Mouse (Mus musculus): ENCODE data around the gene Psmd11. TPM values are rescaled to one million over a fixed set of nuclear protein-coding genes. Genes with fewer than 3 reads are reported as not detected.

Psmd11 gene
- polyA plus RNA-seq, 1 experiment from 2014 or later = 378 TPM

GRCm38 (mm10) chr11:80485622-80486206, 57.3 kb downstream of the Psmd11 start:
- H3K9ac ChIP-seq = no peak overlapping the region
- H3K4me3 ChIP-seq (replicated peaks) = no peak overlapping the region
- H3K27ac ChIP-seq = no peak overlapping the region
- peaks cover 76% of the 10 kb centered on the region for H3K4me1 ChIP-seq
- no peak overlapping the region for H3K4me2 ChIP-seq
- WGBS = 88% methylated on average over 10 of the region's 10 CpGs
- H3K27me3 ChIP-seq = peaks cover 25% of the 10 kb centered on the region; the same call in 1 of the 2 replicates
- H3K9me3 ChIP-seq = no peaks in the 10 kb centered on the region
- H3K36me3 ChIP-seq (replicated peaks) = peaks cover 2% of the 10 kb centered on the region; the same call in 1 of the 2 replicates
- ATAC-seq (ENCODE audit: low FRiP score) = no peak

- Histone ChIP-seq H3K27ac (no peak overlapping the region), H3K4me1 (peaks cover 60% of the 10 kb centered on the region), H3K27me3 (peaks cover 16% of the 10 kb centered on the region; the same call in 1 of the 2 replicates), H3K4me2 (no peak overlapping the region), H3K36me3 (replicated peaks) (peaks cover under 1% of the 10 kb centered on the region; the same call in 1 of the 2 replicates), H3K9ac (no peak overlapping the region), H3K9me3 (no peaks in the 10 kb centered on the region), H3K4me3 (replicated peaks) (no peak overlapping the region)
- no peak for ATAC-seq (ENCODE audit: low FRiP score)
- 70% methylated on average over 15 of the region's 15 CpGs for WGBS
Observed at GRCm38 (mm10) chr11:80487904-80488587, 59.6 kb downstream of the Psmd11 start.

DNA sequence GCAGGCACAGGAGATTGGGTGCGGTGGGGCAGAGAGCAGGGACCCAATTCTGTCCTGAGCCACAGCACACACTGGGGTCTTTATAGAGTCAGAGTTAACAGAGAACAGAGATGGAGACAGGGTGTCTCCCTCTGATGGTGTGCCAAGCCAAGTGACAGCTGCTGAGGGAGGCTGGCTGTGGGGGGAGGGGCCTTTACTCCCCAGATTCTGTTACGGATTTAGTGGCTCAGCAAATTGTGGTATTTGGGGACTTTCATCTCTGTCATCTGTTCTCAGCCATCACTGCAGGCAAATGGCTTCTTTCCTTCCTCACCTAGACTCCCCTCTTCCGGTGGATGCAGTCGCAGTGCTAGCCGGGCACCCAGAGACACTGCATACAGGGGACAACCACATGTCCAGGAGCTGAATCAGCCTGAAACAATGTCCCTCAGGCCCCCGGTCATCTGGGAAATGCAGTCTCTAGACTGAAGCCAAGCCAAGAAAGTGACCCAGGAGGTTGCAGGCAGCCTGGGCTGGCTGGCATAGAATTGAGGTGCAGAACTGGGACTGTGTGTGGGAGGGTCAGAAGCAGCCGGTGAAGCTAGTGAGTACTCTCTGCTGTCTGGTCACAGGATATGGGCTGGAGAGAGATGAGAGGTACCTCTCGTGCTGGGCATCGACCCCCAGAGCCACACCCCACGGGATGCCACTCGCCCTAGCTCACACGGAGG, 60.9 kb downstream of the Psmd11 start:
- 0 out of 2 replicates have a peak, but pooled peaks have one; percentile 39 for ATAC-seq (ENCODE audit: low FRiP score)
- H3K4me2 ChIP-seq = no peak overlapping the region

GRCm38 (mm10) chr11:80489882-80490196, 61.4 kb downstream of the Psmd11 start:
- no peaks in the 10 kb centered on the region for H3K9me3 ChIP-seq
- ATAC-seq (ENCODE audit: low FRiP score) = no peak
- H3K4me3 ChIP-seq (replicated peaks) = no peak overlapping the region
- H3K27me3 ChIP-seq = peaks cover 15% of the 10 kb centered on the region; the same call in 1 of the 2 replicates
- WGBS = 55% methylated on average over 5 of the region's 5 CpGs
- H3K9ac ChIP-seq = no peak overlapping the region
- H3K4me1 ChIP-seq = peaks cover 43% of the 10 kb centered on the region
- H3K36me3 ChIP-seq (replicated peaks) = no peaks in the 10 kb centered on the region
- peak overlapping the region; percentile 59 for H3K27ac ChIP-seq
- no peak overlapping the region for H3K4me2 ChIP-seq

More for the DNA sequence above, 60.9 kb downstream of the Psmd11 start:
- H3K4me1 ChIP-seq = peaks cover 47% of the 10 kb centered on the region
- H3K9ac ChIP-seq = no peak overlapping the region
- H3K27ac ChIP-seq = peak overlapping the region; percentile 59
- H3K27me3 ChIP-seq = peaks cover 15% of the 10 kb centered on the region; the same call in 1 of the 2 replicates
- no peaks in the 10 kb centered on the region for H3K36me3 ChIP-seq (replicated peaks)
- no peak overlapping the region for H3K4me3 ChIP-seq (replicated peaks)
- WGBS = 54% methylated on average over 12 of the region's 12 CpGs
- no peaks in the 10 kb centered on the region for H3K9me3 ChIP-seq

DNA sequence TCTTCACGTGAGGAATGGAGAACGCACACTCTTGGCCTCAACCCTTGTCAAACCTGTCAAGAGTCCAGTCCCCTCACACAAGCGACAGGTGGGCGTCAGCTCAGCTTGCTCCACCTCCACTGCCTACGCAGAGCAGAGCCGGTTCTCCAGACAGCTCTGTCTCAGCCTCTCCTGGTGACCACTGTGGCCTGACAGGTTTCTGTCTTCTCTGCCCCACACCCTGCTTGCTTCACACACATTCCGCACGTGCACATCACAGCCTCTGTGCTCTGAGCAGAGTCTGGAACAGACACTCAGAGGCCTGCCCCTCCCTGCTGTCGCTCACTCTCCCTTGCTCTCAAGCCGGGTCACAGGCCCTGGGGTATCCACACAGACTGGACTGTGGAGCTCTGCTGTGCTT, 62.4 kb downstream of the Psmd11 start:
- ATAC-seq (ENCODE audit: low FRiP score) = no peak
- 80% methylated on average over 10 of the region's 10 CpGs for WGBS
- no peaks in the 10 kb centered on the region for H3K9me3 ChIP-seq
- no peak overlapping the region for H3K9ac ChIP-seq
- no peaks in the 10 kb centered on the region for H3K36me3 ChIP-seq (replicated peaks)
- no peak overlapping the region for H3K4me2 ChIP-seq
- no peak overlapping the region for H3K4me3 ChIP-seq (replicated peaks)
- no peak overlapping the region for H3K27ac ChIP-seq
- H3K4me1 ChIP-seq = peaks cover 39% of the 10 kb centered on the region
- H3K27me3 ChIP-seq = peaks cover 13% of the 10 kb centered on the region; the same call in 1 of the 2 replicates

DNA sequence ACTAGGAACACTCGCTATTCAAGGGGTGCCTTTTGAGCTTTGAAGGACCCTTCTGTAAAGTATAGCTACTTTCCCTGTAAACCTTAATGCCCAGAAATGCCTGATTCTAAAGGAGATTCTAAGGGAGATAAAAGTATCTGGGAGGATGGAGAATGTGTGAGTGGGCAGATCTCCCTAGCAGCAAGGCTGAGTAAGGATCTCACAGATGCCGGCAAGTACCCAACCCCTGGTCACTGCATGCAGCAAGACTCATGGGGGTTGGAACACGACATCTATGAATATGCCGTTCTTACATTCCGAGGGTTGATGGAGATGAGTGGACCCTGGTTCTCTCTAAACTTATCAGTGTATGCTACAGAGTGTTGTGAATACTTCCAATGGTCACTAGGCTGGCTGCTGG, 64.8 kb downstream of the Psmd11 start:
- H3K27me3 ChIP-seq = no peaks in the 10 kb centered on the region
- no peaks in the 10 kb centered on the region for H3K9me3 ChIP-seq

GRCm38 (mm10) chr11:80494852-80495251, 66.4 kb downstream of the Psmd11 start:
- Histone ChIP-seq H3K4me1 (peaks cover 29% of the 10 kb centered on the region), H3K27ac (no peak overlapping the region), H3K9me3 (no peaks in the 10 kb centered on the region), H3K27me3 (no peaks in the 10 kb centered on the region), H3K4me3 (replicated peaks) (no peak overlapping the region), H3K36me3 (replicated peaks) (no peaks in the 10 kb centered on the region), H3K9ac (no peak overlapping the region), H3K4me2 (no peak overlapping the region)
- 73% methylated on average over 9 of the region's 9 CpGs for WGBS
- ATAC-seq (ENCODE audit: low FRiP score) = no peak

More for the DNA sequence above, 64.8 kb downstream of the Psmd11 start:
- Histone ChIP-seq H3K36me3 (replicated peaks) (no peaks in the 10 kb centered on the region), H3K4me1 (peaks cover 29% of the 10 kb centered on the region), H3K27ac (no peak overlapping the region), H3K9ac (no peak overlapping the region), H3K4me2 (no peak overlapping the region), H3K4me3 (replicated peaks) (no peak overlapping the region)
- WGBS = 95% methylated on average over 5 of the region's 5 CpGs
- no peak for ATAC-seq (ENCODE audit: low FRiP score)

DNA sequence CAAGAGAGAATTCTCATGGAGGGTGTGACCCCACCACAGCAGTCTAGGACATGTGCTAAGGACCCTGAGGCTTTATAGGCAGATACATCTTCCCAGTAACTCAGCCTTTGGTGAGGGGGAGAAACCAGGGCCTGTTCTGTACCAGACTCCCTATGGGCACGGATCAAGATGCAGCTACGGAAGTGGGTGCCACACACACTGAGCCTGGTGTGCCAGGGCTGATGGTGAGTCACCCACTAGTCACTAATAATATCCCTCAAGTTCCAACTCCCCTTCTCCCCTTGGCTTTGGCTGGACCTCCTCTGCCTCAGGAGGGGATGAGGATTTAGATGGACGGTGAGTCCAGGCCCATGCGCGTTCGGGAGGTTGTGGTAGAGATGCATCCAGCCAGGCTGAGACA, 67.6 kb downstream of the Psmd11 start:
- Histone ChIP-seq H3K27ac (no peak overlapping the region), H3K36me3 (replicated peaks) (no peaks in the 10 kb centered on the region), H3K27me3 (no peaks in the 10 kb centered on the region), H3K9ac (no peak overlapping the region), H3K4me1 (peaks cover 30% of the 10 kb centered on the region), H3K9me3 (no peaks in the 10 kb centered on the region), H3K4me2 (no peak overlapping the region), H3K4me3 (replicated peaks) (no peak overlapping the region)
- no peak for ATAC-seq (ENCODE audit: low FRiP score)
- 95% methylated on average over 6 of the region's 6 CpGs for WGBS

- Histone ChIP-seq H3K4me1 (peaks cover 28% of the 10 kb centered on the region), H3K9ac (no peak overlapping the region), H3K4me3 (replicated peaks) (no peak overlapping the region), H3K36me3 (replicated peaks) (no peaks in the 10 kb centered on the region), H3K27ac (no peak overlapping the region), H3K9me3 (no peaks in the 10 kb centered on the region), H3K27me3 (no peaks in the 10 kb centered on the region), H3K4me2 (no peak overlapping the region)
- ATAC-seq (ENCODE audit: low FRiP score) = no peak
- 85% methylated on average over 1 of the region's 1 CpGs for WGBS
Observed at GRCm38 (mm10) chr11:80496640-80497039, 68.2 kb downstream of the Psmd11 start.

GRCm38 (mm10) chr11:80497225-80497919, 69.0 kb downstream of the Psmd11 start:
- Histone ChIP-seq H3K4me1 (peaks cover 28% of the 10 kb centered on the region), H3K27ac (no peak overlapping the region), H3K27me3 (no peaks in the 10 kb centered on the region), H3K36me3 (replicated peaks) (no peaks in the 10 kb centered on the region), H3K9ac (no peak overlapping the region), H3K4me2 (no peak overlapping the region), H3K9me3 (no peaks in the 10 kb centered on the region), H3K4me3 (replicated peaks) (no peak overlapping the region)
- WGBS = 84% methylated on average over 10 of the region's 10 CpGs
- no peak for ATAC-seq (ENCODE audit: low FRiP score)

DNA sequence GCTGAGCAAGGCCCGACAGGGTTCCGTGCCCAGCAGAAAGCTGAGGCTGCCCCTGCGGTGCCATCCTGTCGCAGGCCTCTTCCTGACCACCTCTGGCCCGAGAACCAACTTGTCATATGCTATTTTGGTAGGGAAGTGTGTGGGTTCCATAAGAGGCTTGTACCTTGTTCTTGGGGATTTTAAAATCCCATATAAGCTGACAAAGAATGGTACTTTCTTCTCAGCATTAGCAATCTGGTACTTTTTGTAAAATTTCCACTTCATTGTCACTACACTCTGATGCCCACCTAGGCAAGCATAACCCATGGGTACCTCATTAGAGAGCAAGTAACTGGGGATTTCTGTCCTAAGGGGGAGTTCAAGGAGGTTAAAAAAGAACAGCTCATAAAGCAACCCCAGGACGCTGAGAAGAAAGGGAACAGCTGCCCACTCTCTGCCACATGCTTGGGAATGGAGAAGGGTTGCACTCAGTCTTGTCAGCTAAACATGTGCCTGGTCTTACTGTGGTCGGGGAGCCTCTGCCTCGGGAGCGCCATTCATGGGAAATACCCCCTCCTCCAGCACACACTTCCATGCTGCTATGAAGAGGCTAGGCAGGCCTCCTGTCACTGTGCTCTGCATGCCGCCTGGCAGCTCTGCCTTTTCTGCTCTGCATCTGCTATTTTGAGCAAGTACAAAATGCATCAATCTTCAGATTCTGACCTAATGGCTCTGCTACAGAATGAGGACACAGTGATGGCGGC, 70.1 kb downstream of the Psmd11 start:
- H3K4me2 ChIP-seq = 0 out of 2 replicates have a peak overlapping the region, but pooled peaks have one; percentile 4
- H3K9me3 ChIP-seq = no peaks in the 10 kb centered on the region
- peak overlapping the region; percentile 75 for H3K27ac ChIP-seq
- H3K9ac ChIP-seq = 0 out of 2 replicates have a peak overlapping the region, but pooled peaks have one; percentile 17
- peak; percentile 67; the same call in 1 of the 2 replicates for ATAC-seq (ENCODE audit: low FRiP score)
- H3K27me3 ChIP-seq = no peaks in the 10 kb centered on the region
- no peak overlapping the region for H3K4me3 ChIP-seq (replicated peaks)
- H3K4me1 ChIP-seq = peaks cover 34% of the 10 kb centered on the region
- WGBS = 52% methylated on average over 11 of the region's 11 CpGs
- H3K36me3 ChIP-seq (replicated peaks) = no peaks in the 10 kb centered on the region
